29 mouse cellular contexts compared by ENCODE assay signal in the genomic region with DNA sequence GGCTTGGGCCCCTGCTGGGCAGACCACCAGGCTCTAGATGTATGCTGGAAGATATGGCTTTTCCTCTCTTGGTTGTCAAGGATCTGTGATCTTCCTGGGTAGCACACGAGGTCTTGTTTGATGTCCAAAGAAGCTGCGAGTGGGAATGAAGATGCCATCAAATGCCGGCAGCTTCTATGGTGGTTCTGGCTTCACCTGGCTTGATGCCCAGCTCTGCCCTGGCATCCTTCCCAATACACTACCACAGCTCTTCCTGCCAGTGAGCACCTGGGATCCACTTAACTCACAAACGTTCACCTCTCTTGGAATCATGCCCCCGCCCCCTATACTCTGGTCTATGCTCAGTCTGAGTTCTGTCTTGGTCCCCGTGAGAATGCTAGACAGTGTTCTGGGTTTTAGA. TPM values are rescaled to one million over a fixed set of nuclear protein-coding genes. Genes with fewer than 3 reads are reported as not detected.
DNase-seq lines count a peak whose midpoint lies in the region; ATAC-seq and TF ChIP-seq lines count a peak whose summit lies in the region.
"Had no signal": no experiment of that assay in that cellular context is flagged by ENCODE, and none has a peak within 500 bp of the region (broad histone marks: within the 10 kb centered on the region; RNA-seq: fewer than 3 reads in every experiment).

No protein-coding gene starts in this region.

- H3K4me2 ChIP-seq in midbrain, postnatal 0 days (ENCODE audit: low read depth, low read length, poor library complexity, severe bottlenecking) = no peak overlapping the region
- no peak overlapping the region for H3K4me2 ChIP-seq in midbrain, embryonic 15.5 days
- H3K4me2 ChIP-seq: embryonic facial prominence, embryonic 13.5 days; forebrain, embryonic 12.5 days; heart, embryonic 13.5 days; limb, embryonic 13.5 days; liver, embryonic 12.5 days; midbrain, embryonic 11.5 days; stomach, embryonic 15.5 days had no signal

- H3K9me3 ChIP-seq in midbrain, postnatal 0 days (ENCODE audit: low read length) = no peaks in the 10 kb centered on the region
- H3K9me3 ChIP-seq in midbrain, embryonic 15.5 days = no peaks in the 10 kb centered on the region
- H3K9me3 ChIP-seq in embryonic facial prominence, embryonic 10.5 days = no peaks in the 10 kb centered on the region
- H3K9me3 ChIP-seq: embryonic facial prominence, embryonic 13.5 days; forebrain, embryonic 12.5 days; heart, embryonic 13.5 days; liver, embryonic 12.5 days; stomach, embryonic 15.5 days had no signal

- no peak overlapping the region for H3K27ac ChIP-seq in cerebellum, adult 2 months (ENCODE audit: insufficient read depth, low read length)
- H3K27ac ChIP-seq in kidney, adult 2 months (ENCODE audit: insufficient read depth, low read depth, low read length) = no peak overlapping the region
- H3K27ac ChIP-seq in midbrain, postnatal 0 days (ENCODE audit: low read depth, low read length) = no peak overlapping the region
- H3K27ac ChIP-seq in midbrain, embryonic 15.5 days = no peak overlapping the region
- H3K27ac ChIP-seq in embryonic facial prominence, embryonic 10.5 days (replicated peaks) = no peak overlapping the region
- H3K27ac ChIP-seq: embryonic facial prominence, embryonic 13.5 days; forebrain, embryonic 12.5 days; heart, adult 2 months; heart, embryonic 13.5 days; limb, embryonic 13.5 days; liver, embryonic 12.5 days; stomach, embryonic 15.5 days had no signal

- no peak for TF ChIP-seq POLR2A in cerebellum, adult 2 months (IDR thresholded peaks at IDR 0.05; ENCODE audit: borderline replicate concordance, insufficient read depth, low read length)
- no peak for TF ChIP-seq POLR2A in kidney, adult 2 months (IDR thresholded peaks at IDR 0.05; ENCODE audit: low read depth, low read length)

- 20% methylated on average over 6 of the region's 6 CpGs for WGBS in cerebellum, adult 2 months
- 47% methylated on average over 6 of the region's 6 CpGs for WGBS in kidney, adult 2 months
- 71% methylated on average over 6 of the region's 6 CpGs for WGBS in midbrain, postnatal 0 days
- WGBS in midbrain, embryonic 15.5 days = 82% methylated on average over 6 of the region's 6 CpGs
- 88% methylated on average over 6 of the region's 6 CpGs for WGBS in embryonic facial prominence, embryonic 10.5 days

- H3K27me3 ChIP-seq in cerebellum, adult 2 months (ENCODE audit: control insufficient read depth, insufficient read depth, low read length) = no peaks in the 10 kb centered on the region
- H3K27me3 ChIP-seq in kidney, adult 2 months (replicated peaks; ENCODE audit: control insufficient read depth, insufficient read depth, low read length) = no peaks in the 10 kb centered on the region
- H3K27me3 ChIP-seq in midbrain, postnatal 0 days (ENCODE audit: insufficient read depth, low read length) = no peaks in the 10 kb centered on the region
- no peaks in the 10 kb centered on the region for H3K27me3 ChIP-seq in midbrain, embryonic 15.5 days (replicated peaks)
- H3K27me3 ChIP-seq in embryonic facial prominence, embryonic 10.5 days (replicated peaks; ENCODE audit: low read depth, poor library complexity, severe bottlenecking) = no peaks in the 10 kb centered on the region
- H3K27me3 ChIP-seq: liver, embryonic 12.5 days; stomach, embryonic 15.5 days had no signal

- ATAC-seq in midbrain, postnatal 0 days (ENCODE audit: low FRiP score) = no peak
- no peak for ATAC-seq in midbrain, embryonic 15.5 days (replicated peaks)
- ATAC-seq: activated CD4-positive, CD25-positive, alpha-beta regulatory T cell, adult 4 months; liver, embryonic 12.5 days had no signal

- no peak overlapping the region for H3K4me3 ChIP-seq in cerebellum, adult 2 months (replicated peaks; ENCODE audit: insufficient read depth, low read depth, low read length)
- no peak overlapping the region for H3K4me3 ChIP-seq in kidney, adult 2 months (ENCODE audit: insufficient read depth, low read depth, low read length)
- no peak overlapping the region for H3K4me3 ChIP-seq in midbrain, postnatal 0 days (ENCODE audit: low read depth, low read length)
- no peak overlapping the region for H3K4me3 ChIP-seq in midbrain, embryonic 15.5 days
- H3K4me3 ChIP-seq in embryonic facial prominence, embryonic 10.5 days = no peak overlapping the region
- H3K4me3 ChIP-seq: embryonic facial prominence, embryonic 13.5 days; erythroblast, embryonic 14.5 days; forebrain, embryonic 12.5 days; heart, adult 2 months; heart, embryonic 13.5 days; limb, embryonic 13.5 days; liver, embryonic 12.5 days; stomach, embryonic 15.5 days had no signal

- H3K36me3 ChIP-seq in kidney, adult 2 months (ENCODE audit: control insufficient read depth, insufficient read depth, low read length) = no peaks in the 10 kb centered on the region
- H3K36me3 ChIP-seq in midbrain, postnatal 0 days (ENCODE audit: insufficient read depth, low read length) = no peaks in the 10 kb centered on the region
- no peaks in the 10 kb centered on the region for H3K36me3 ChIP-seq in midbrain, embryonic 15.5 days (replicated peaks)
- no peaks in the 10 kb centered on the region for H3K36me3 ChIP-seq in embryonic facial prominence, embryonic 10.5 days (replicated peaks)
- H3K36me3 ChIP-seq: embryonic facial prominence, embryonic 13.5 days; forebrain, embryonic 12.5 days; heart, embryonic 13.5 days; limb, embryonic 13.5 days; liver, embryonic 12.5 days; stomach, embryonic 15.5 days had no signal

- H3K9ac ChIP-seq in midbrain, postnatal 0 days (replicated peaks; ENCODE audit: low read length, poor library complexity, severe bottlenecking) = no peak overlapping the region
- H3K9ac ChIP-seq in midbrain, embryonic 15.5 days = no peak overlapping the region
- H3K9ac ChIP-seq: embryonic facial prominence, embryonic 13.5 days; forebrain, embryonic 12.5 days; heart, embryonic 13.5 days; limb, embryonic 13.5 days; liver, embryonic 12.5 days; stomach, embryonic 15.5 days had no signal

- no peaks in the 10 kb centered on the region; the same call in 1 of the 2 replicates for H3K4me1 ChIP-seq in cerebellum, adult 2 months (ENCODE audit: control insufficient read depth, insufficient read depth, low read length)
- no peaks in the 10 kb centered on the region for H3K4me1 ChIP-seq in kidney, adult 2 months (ENCODE audit: control insufficient read depth, insufficient read depth, low read length)
- no peaks in the 10 kb centered on the region for H3K4me1 ChIP-seq in midbrain, postnatal 0 days (ENCODE audit: insufficient read depth, low read length)
- no peaks in the 10 kb centered on the region for H3K4me1 ChIP-seq in midbrain, embryonic 15.5 days
- no peaks in the 10 kb centered on the region for H3K4me1 ChIP-seq in embryonic facial prominence, embryonic 10.5 days
- H3K4me1 ChIP-seq: embryonic facial prominence, embryonic 13.5 days; forebrain, embryonic 12.5 days; heart, embryonic 13.5 days; liver, embryonic 12.5 days; stomach, embryonic 15.5 days had no signal

- TF ChIP-seq CTCF in cerebellum, adult 2 months (IDR thresholded peaks at IDR 0.05; ENCODE audit: borderline replicate concordance, insufficient read depth, low read depth, low read length) = no peak
- no peak for TF ChIP-seq CTCF in kidney, adult 2 months (conservative IDR thresholded peaks at IDR 0.05; ENCODE audit: insufficient read depth, insufficient read length, low read depth, low read length)
- TF ChIP-seq CTCF in midbrain, postnatal 0 days (IDR thresholded peaks at IDR 0.05) = no peak

- peak; percentile 40 to 45 for DNase-seq in cerebellum, adult 2 months
- DNase-seq in cerebellum, adult 9-11 months = no peak
- DNase-seq in kidney, adult 2 months = peak; percentile 26
- no peak for DNase-seq in kidney, postnatal 4 days
- DNase-seq in midbrain, postnatal 0 days (ENCODE audit: low spot score) = peak; percentile 22
- no peak for DNase-seq in embryonic facial prominence, embryonic 10.5 days (ENCODE audit: low spot score)
- DNase-seq: gastrocnemius, postnatal 25 days; heart, adult 2 months; heart, postnatal 14 days; layer of hippocampus, postnatal 36 days; lung, adult 18-20 months; lung, postnatal 14 days; thymus, postnatal 25 days had no signal

RNA-seq across cellular contexts. Expression of gene Otos, which starts 18.5 kb away (rescaled TPM):
- polyA plus RNA-seq in cerebellum, adult 2 months (2012; rRNA removed) = 0.07 and 0.13 TPM in 2 replicates
- polyA plus RNA-seq in kidney, adult 2 months (2012; rRNA removed) = 0.29 and 0.48 TPM in 2 replicates
- not detected in 2 replicates for total RNA-seq in midbrain, postnatal 0 days (2014; rRNA removed)
- 0.69 and 0.96 TPM in 2 replicates for polyA plus RNA-seq in midbrain, postnatal 0 days (2015; fragmentation: Nextera tagmentation; extraction: Ambion mirVana)
- polyA plus RNA-seq in midbrain, embryonic 15.5 days (2015; fragmentation: Nextera tagmentation; extraction: Ambion mirVana) = 0.35 TPM in 1 of 2 replicates, not detected in the other
- polyA plus RNA-seq in embryonic facial prominence, embryonic 10.5 days (2016; fragmentation: Nextera tagmentation; extraction: Ambion mirVana) = 0.05 TPM in 1 of 2 replicates, not detected in the other
- total RNA-seq: gastrocnemius, postnatal 25 days; heart, adult 2 months; heart, postnatal 14 days; left cerebral cortex, postnatal 10 days; monocyte, adult 5-6 weeks; neutrophil, adult 5-6 weeks had no signal
- polyA plus RNA-seq: C2C12; embryonic facial prominence, embryonic 13.5 days; heart, adult 2 months; heart, embryonic 13.5 days; limb, embryonic 13.5 days had no signal

RNA-seq across cellular contexts. Expression of gene Cops9, which starts 25.3 kb away (rescaled TPM):
- polyA plus RNA-seq in cerebellum, adult 2 months (2012; rRNA removed) = 374 and 414 TPM in 2 replicates
- 176 and 280 TPM in 2 replicates for polyA plus RNA-seq in kidney, adult 2 months (2012; rRNA removed)
- total RNA-seq in midbrain, postnatal 0 days (2014; rRNA removed) = 182 and 297 TPM in 2 replicates
- 598 and 604 TPM in 2 replicates for polyA plus RNA-seq in midbrain, postnatal 0 days (2015; fragmentation: Nextera tagmentation; extraction: Ambion mirVana)
- 526 and 562 TPM in 2 replicates for polyA plus RNA-seq in midbrain, embryonic 15.5 days (2015; fragmentation: Nextera tagmentation; extraction: Ambion mirVana)
- polyA plus RNA-seq in embryonic facial prominence, embryonic 10.5 days (2016; fragmentation: Nextera tagmentation; extraction: Ambion mirVana) = 341 and 342 TPM in 2 replicates

RNA-seq across cellular contexts. Expression of gene Olfr12, which starts 49.5 kb away (rescaled TPM):
- not detected in 2 replicates for polyA plus RNA-seq in cerebellum, adult 2 months (2012; rRNA removed)
- not detected in 2 replicates for polyA plus RNA-seq in kidney, adult 2 months (2012; rRNA removed)
- total RNA-seq in midbrain, postnatal 0 days (2014; rRNA removed) = not detected in 2 replicates
- not detected in 2 replicates for polyA plus RNA-seq in midbrain, postnatal 0 days (2015; fragmentation: Nextera tagmentation; extraction: Ambion mirVana)
- polyA plus RNA-seq in midbrain, embryonic 15.5 days (2015; fragmentation: Nextera tagmentation; extraction: Ambion mirVana) = not detected in 2 replicates
- polyA plus RNA-seq in embryonic facial prominence, embryonic 10.5 days (2016; fragmentation: Nextera tagmentation; extraction: Ambion mirVana) = not detected in 2 replicates
- total RNA-seq: gastrocnemius, postnatal 25 days; heart, adult 2 months; heart, postnatal 14 days; layer of hippocampus, postnatal 36 days; left cerebral cortex, postnatal 10 days; megakaryocyte progenitor cell, adult 5-6 weeks; MEL; monocyte, adult 5-6 weeks had no signal
- polyA plus RNA-seq: activated CD4-positive, CD25-positive, alpha-beta regulatory T cell, adult 4 months; C2C12; embryonic facial prominence, embryonic 13.5 days; erythroblast, embryonic 14.5 days; forebrain, embryonic 12.5 days; heart, adult 2 months; heart, embryonic 13.5 days; limb, embryonic 13.5 days; liver, embryonic 12.5 days; stomach, embryonic 15.5 days had no signal

Comparison
In these comparisons a context has a peak if more than half of its experiments do, and no peak if none do; other contexts are left out.
1. DNase-seq: peak in cerebellum, adult 2 months (2 of 2), kidney, adult 2 months (single experiment) and midbrain, postnatal 0 days (single experiment); none in cerebellum, adult 9-11 months (single experiment), kidney, postnatal 4 days (0 of 2) and embryonic facial prominence, embryonic 10.5 days (single experiment).